Mouse (Mus musculus) midbrain, embryonic 14.5 days (tissue): ENCODE measurements around the gene Gnas. TPM values are rescaled to one million over a fixed set of nuclear protein-coding genes. Genes with fewer than 3 reads are reported as not detected.

ENCODE experiments used
- ATAC-seq: fragments of 200-750 bp; cut with Nextera tagmentation; 2 replicates; pipeline ENCODE4 v1.8.0; 2017; ENCODE audit warnings: moderate number of reproducible peaks, moderate library complexity; ENCODE audit not compliant: low FRiP score, low TSS enrichment
- DNase-seq: peaks from one replicate; pipeline ENCODE4 v3.0.0-alpha.2; 2015
- H3K27ac ChIP-seq: fragments of 300-500 bp; sonication (generic); replicated peaks from 2 replicates; pipeline ENCODE4 v1.5.1; 2014; ENCODE audit warnings: mild to moderate bottlenecking, low read depth, low read length, moderate library complexity
- H3K27me3 ChIP-seq: fragments of 300-500 bp; sonication (generic); 2 replicates; pipeline ENCODE4 v1.6.1; 2014; ENCODE audit warnings: low read length, control low read depth, mixed read lengths; ENCODE audit not compliant: control insufficient read depth, insufficient read depth
- H3K36me3 ChIP-seq: fragments of 300-500 bp; sonication (generic); 2 replicates; pipeline ENCODE4 v1.6.1; 2014; ENCODE audit warnings: low read length, control low read depth; ENCODE audit not compliant: control insufficient read depth, insufficient read depth
- H3K4me1 ChIP-seq: fragments of 300-500 bp; sonication (generic); 2 replicates; pipeline ENCODE4 v1.6.1; 2014; ENCODE audit warnings: mild to moderate bottlenecking, antibody characterized with exemption, low read length, control low read depth; ENCODE audit not compliant: control insufficient read depth, insufficient read depth
- H3K4me2 ChIP-seq: fragments of 300-500 bp; sonication (generic); 2 replicates; pipeline ENCODE4 v1.6.1; 2014; ENCODE audit warnings: mild to moderate bottlenecking, low read length, moderate library complexity
- H3K4me3 ChIP-seq: fragments of 300-500 bp; sonication (generic); replicated peaks from 2 replicates; pipeline ENCODE4 v1.5.1; 2014; ENCODE audit warnings: low read depth, low read length
- H3K9ac ChIP-seq: fragments of 300-500 bp; sonication (generic); replicated peaks from 2 replicates; pipeline ENCODE4 v1.6.1; 2014; ENCODE audit warnings: mild to moderate bottlenecking, low read length, moderate library complexity
- H3K9me3 ChIP-seq: fragments of 300-500 bp; sonication (generic); 2 replicates; pipeline ENCODE4 v1.6.1; 2016; ENCODE audit warnings: low read length, control low read depth, mixed read lengths; ENCODE audit not compliant: control insufficient read depth
- WGBS: fragments of 180-500 bp; shearing (Covaris S2); extraction: QIAGEN DNeasy Blood & Tissue Kit; methylation state at CpG from one replicate; pipeline ENCODE4 v1.1.7; 2014; 5-methylcytosine and 5-hydroxymethylcytosine counted together
- polyA plus RNA-seq: library from polyadenylated mRNA; unstranded; fragments of >200 nt; fragmentation: Nextera tagmentation; extraction: Ambion mirVana; gene quantifications from 2 replicates; pipeline ENCODE4 v1.2.1, GENCODE M21; 2014

Gene Gnas
- polyA plus RNA-seq: 1,446 and 1,495 TPM in 2 replicates

DNA sequence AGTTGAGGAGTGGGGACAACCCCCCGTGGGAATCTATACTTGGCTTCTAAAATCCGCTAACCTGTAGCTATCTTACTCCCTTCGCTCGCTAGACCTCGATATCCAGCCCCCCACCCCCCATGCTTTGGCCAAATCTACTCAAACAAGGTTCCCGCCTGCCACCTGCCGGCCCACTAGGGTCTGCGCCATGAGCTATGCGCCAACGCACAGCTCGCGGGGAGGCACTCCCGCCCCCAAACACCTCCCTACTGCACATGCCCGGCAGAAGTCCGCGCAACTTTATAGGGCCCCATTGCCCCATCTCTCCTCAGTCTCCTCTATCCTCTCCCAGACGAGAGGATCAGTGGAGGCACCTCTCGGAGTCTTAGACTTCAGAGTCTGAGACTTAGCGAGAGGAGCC is at the start of gene Gnas:
TSS of gene Gnas (plus strand) at position 310 of the 400 bp plus-strand sequence.
- peak within 1 kb of the TSS; percentile 22 for H3K4me3 ChIP-seq
- 43% methylated on average over 19 of the region's 19 CpGs for WGBS
- H3K4me2 ChIP-seq: peak within 1 kb of the TSS; percentile 45
- H3K4me1 ChIP-seq: no peaks in the 10 kb centered on the region
- peak; percentile 77 for DNase-seq
- peaks cover 61% of the 10 kb centered on the region for H3K36me3 ChIP-seq
- H3K9ac ChIP-seq: no peak within 1 kb of the TSS
- H3K9me3 ChIP-seq: peaks cover 24% of the 10 kb centered on the region
- ATAC-seq: peak; percentile 31; the same call in 1 of the 2 replicates
- H3K27ac ChIP-seq: no peak within 1 kb of the TSS
- peaks cover 37% of the 10 kb centered on the region for H3K27me3 ChIP-seq

DNA sequence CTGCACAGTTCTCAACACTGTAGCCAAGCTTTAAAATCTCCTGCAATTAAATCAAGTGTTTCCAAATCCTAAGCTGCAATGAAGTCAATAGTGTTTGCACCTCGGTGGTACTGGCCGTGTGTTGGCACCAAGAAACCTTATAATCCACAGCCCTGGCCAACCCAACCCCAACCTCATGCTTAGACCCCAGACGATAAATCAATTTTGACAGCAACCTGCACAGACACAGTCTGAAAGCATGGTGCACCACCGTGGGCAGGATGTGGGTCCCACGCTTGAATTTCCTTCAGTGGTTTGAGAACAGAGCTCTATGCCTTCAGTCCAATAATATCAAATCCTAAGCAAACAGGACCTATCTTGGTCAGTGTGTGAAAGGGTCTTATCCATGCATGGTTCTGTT is 41.7 kb upstream of the Gnas start:
- WGBS: 97% methylated on average over 5 of the region's 5 CpGs
- Histone ChIP-seq H3K4me2 (no peak overlapping the region), H3K27me3 (no peaks in the 10 kb centered on the region), H3K4me3 (no peak overlapping the region), H3K4me1 (no peaks in the 10 kb centered on the region), H3K27ac (no peak overlapping the region), H3K36me3 (no peaks in the 10 kb centered on the region), H3K9me3 (no peaks in the 10 kb centered on the region), H3K9ac (no peak overlapping the region)
- DNase-seq: no peak
- no peak for ATAC-seq

DNA sequence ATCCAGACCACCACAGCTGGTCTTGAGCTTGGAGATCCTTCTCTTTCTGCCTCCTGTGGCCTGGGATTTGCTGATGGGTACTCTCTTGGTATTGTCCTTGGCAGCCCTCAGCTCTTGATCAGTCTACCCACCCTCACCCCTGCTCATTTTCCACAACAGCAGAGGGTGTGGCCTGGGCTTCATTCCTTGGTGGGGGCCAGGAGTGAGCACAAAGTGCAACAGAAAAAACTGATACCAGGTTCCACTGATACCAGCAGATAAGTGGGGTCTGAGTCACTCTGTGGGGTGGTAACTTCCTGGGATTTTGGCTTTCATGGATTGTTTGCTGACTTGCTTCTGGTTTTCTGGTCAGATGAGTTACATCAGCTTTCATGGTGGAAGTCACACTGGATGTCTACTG is 32.2 kb upstream of the Gnas start:
- no peaks in the 10 kb centered on the region for H3K9me3 ChIP-seq
- no peak overlapping the region for H3K4me2 ChIP-seq
- no peak overlapping the region for H3K9ac ChIP-seq
- no peak overlapping the region for H3K27ac ChIP-seq
- H3K27me3 ChIP-seq: no peaks in the 10 kb centered on the region
- ATAC-seq (no peak), DNase-seq (no peak)
- no peaks in the 10 kb centered on the region for H3K36me3 ChIP-seq
- H3K4me3 ChIP-seq: no peak overlapping the region
- no peaks in the 10 kb centered on the region for H3K4me1 ChIP-seq

DNA sequence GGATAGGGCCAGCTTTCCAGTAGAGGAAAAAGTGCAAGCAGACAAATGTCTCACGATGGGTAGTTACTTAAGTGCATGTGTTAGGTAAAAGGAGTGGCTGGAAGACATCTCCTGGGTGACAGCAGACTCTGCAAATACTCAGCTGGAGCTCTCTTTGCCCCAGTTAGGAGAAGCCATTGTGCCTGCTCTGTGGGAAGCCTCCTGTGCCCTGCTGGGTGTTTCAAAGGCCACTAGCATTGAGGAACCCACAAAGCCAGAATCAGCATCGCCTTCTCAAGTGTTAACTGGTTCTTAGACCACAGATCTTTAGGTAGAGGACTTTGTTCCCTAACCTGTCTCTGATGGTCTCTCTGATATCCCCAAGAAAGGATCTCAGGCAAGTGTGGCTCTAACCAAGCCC is 26.8 kb upstream of the Gnas start:
- no peak overlapping the region for H3K4me2 ChIP-seq
- H3K27me3 ChIP-seq: no peaks in the 10 kb centered on the region
- H3K4me1 ChIP-seq: 0 out of 2 replicates have a peak, but pooled peaks cover 3% of the 10 kb centered on the region
- no peak overlapping the region for H3K27ac ChIP-seq
- no peak overlapping the region for H3K9ac ChIP-seq
- H3K36me3 ChIP-seq: no peaks in the 10 kb centered on the region
- DNase-seq (no peak), ATAC-seq (no peak)
- no peaks in the 10 kb centered on the region for H3K9me3 ChIP-seq
- 29% methylated on average over 2 of the region's 2 CpGs for WGBS
- no peak overlapping the region for H3K4me3 ChIP-seq

DNA sequence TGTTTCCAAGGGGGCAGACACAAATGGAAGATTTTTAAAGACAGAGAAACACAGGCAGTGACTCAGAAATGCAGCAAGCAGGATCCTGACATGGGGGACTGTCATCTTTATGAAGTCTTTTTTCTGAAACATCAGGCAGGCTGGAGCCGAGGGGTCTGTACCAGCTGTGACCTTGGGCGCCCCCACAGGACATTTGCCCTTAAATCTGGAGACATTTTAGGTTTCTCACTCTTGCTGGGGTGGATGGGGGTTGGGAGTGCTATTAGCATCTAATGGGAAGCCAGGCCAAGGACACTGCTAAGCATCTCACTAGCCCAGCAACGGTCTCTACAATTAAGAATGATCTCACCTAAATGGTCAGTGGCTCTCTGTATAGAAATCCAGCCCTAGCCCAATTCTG is 24.1 kb upstream of the Gnas start:
- Histone ChIP-seq H3K27me3 (no peaks in the 10 kb centered on the region), H3K4me2 (no peak overlapping the region), H3K27ac (no peak overlapping the region), H3K36me3 (no peaks in the 10 kb centered on the region), H3K4me1 (0 out of 2 replicates have a peak, but pooled peaks cover 3% of the 10 kb centered on the region), H3K9me3 (no peaks in the 10 kb centered on the region), H3K9ac (no peak overlapping the region), H3K4me3 (no peak overlapping the region)
- ATAC-seq (no peak), DNase-seq (peak; percentile 19)
- WGBS: 13% methylated on average over 3 of the region's 3 CpGs

DNA sequence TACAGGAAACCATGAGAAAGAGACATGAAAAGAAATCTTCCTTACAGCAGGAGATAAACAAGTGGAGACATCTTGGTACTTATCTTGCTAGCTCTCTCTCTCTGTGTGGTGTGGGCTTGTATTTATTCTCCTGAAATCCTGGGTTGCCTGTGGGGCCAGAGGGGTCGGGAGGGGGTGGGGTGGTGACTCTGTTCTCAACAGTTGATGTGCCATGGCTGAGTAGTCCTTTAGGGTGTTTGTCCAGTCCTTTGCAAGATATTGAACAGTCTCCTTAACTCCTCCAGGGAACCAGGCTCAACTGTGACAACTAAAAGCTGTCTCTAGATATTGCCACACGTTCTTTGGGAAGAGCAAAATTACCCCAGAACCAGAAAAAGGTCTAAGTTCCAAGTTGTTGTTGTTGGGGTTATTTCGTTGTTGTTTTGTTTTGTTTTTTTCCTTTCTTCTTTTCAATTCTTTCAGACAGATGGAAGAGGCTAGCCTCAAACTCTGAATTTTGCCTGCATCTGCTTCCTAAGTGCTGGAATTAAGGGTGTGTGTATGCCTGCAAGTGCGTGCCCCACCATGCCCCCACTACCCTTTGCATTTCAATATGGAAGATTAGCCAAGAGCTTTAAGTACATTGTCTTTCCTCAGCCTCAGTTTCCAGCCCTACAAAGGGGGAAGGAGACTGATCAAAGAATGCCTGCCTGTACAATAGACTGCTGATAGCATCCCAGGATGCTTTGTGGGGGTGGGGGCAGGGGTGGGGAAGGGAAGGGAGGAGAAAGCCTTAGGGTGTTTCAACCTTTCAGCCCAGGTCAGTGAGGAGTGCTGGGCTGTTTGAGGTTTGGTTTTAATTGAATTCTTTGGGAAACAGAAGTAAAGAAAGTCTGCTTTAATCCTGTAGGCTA is 23.0 kb upstream of the Gnas start:
- Histone ChIP-seq H3K4me2 (no peak overlapping the region), H3K4me3 (no peak overlapping the region), H3K27ac (no peak overlapping the region), H3K27me3 (no peaks in the 10 kb centered on the region), H3K4me1 (0 out of 2 replicates have a peak, but pooled peaks cover 3% of the 10 kb centered on the region), H3K9me3 (no peaks in the 10 kb centered on the region), H3K36me3 (no peaks in the 10 kb centered on the region), H3K9ac (no peak overlapping the region)
- DNase-seq: no peak
- whole genome bisulfite sequencing: 3% methylated on average over 4 of the region's 4 CpGs
- no peak for ATAC-seq

- peaks cover 3% of the 10 kb centered on the region; the same call in 1 of the 2 replicates for H3K36me3 ChIP-seq
Observed at GRCm38 (mm10) chr2:174261801-174262200, 22.3 kb upstream of the Gnas start.

DNA sequence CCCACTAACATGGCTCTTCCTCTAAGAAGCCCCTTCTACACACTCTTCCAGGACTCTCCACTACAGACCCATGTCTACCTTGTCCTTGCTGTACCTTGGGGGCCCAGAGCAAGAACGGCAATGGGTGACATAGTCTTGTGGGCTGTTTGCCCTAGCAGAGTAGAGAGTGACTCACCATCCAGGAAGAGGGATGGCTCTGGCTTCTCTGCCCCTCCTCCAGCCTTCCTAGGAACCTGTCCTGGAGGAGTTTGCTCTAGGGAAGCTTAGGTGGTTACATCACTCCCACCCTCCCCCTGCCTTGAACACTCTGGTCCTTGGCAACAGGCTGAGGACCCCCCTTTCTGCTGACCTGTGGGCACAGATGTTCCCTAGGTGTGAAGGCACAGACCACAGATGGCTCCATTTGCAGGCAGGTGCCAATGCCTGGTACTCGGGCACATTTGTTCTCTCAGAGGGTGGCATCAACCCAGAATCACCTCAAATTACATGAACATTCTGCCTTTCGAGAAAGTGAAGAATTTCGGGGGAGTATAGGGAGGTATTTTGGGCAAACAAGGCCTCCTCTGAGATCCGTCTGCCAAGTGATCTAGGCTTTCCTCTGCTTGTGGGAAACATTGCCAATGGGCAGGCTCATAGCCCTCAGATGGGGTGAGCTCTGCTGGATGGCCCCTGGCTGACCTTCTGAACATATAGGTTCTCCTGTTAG is 20.9 kb upstream of the Gnas start:
- DNase-seq (no peak), ATAC-seq (no peak)
- Histone ChIP-seq H3K4me1 (no peaks in the 10 kb centered on the region), H3K9me3 (no peaks in the 10 kb centered on the region), H3K27me3 (no peaks in the 10 kb centered on the region), H3K36me3 (peaks cover 11% of the 10 kb centered on the region), H3K4me3 (no peak overlapping the region), H3K4me2 (no peak overlapping the region), H3K27ac (no peak overlapping the region), H3K9ac (no peak overlapping the region)
- 95% methylated on average over 5 of the region's 5 CpGs for WGBS

More at GRCm38 (mm10) chr2:174261801-174262200, 22.3 kb upstream of the Gnas start:
- no peak for ATAC-seq
- DNase-seq: no peak
- Histone ChIP-seq H3K4me3 (no peak overlapping the region), H3K9me3 (no peaks in the 10 kb centered on the region), H3K27ac (no peak overlapping the region), H3K27me3 (no peaks in the 10 kb centered on the region), H3K4me1 (0 out of 2 replicates have a peak, but pooled peaks cover 3% of the 10 kb centered on the region), H3K4me2 (no peak overlapping the region), H3K9ac (no peak overlapping the region)
- 34% methylated on average over 6 of the region's 6 CpGs for WGBS
